Mouse (Mus musculus) E14TG2a.4 (cell line): ENCODE measurements around the gene Cfd.

Experiments used
- CTCF ChIP-seq: conservative IDR thresholded peaks from 2 replicates; pipeline ENCODE4 v1.5.1; 2014; ENCODE audit warnings: low read length
- POU5F1 ChIP-seq: IDR thresholded peaks from 2 replicates; pipeline ENCODE4 v1.6.1; 2014; ENCODE audit warnings: low read length, borderline replicate concordance

DNA sequence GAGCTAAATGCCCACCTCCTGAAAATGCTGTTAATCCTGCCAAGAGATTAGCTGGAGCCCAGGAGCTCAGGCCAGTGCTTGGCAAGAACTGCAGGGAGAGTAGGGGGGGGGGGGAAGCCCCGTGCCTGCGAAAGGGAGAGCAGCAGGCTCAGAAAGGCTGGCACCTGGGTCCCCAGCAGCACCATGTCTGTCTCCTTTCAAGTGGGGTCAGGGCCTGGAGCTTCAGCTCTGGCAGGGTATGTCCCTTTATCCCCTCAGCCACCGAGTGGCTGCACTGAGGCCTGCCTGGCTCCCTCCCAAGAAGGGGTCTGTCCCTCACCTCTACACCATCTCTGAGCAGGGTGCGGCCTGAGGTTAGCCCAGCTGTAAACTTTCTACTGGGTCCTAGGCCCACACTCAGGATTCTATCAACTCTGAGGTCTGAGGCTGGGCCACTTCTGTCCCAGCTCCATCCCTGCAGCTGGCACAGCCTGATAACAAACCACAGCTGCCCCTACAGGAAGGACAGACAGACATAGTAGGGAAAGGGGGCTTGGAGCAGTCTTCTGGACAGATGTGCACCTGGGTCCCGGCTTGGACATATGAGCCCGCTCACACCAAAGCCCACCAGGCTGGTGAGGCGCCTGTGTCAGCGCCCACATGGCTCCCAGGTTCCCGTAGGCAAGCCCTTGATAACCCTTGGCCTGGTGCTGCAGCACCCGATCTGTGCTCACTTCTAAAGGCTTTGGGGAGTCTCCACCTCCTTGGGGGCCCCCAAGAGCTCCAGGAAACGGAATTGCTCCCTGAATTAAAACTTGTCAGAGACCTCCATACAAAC lies 23.7 kb downstream of the Cfd start:
- TF ChIP-seq CTCF: no peak
- TF ChIP-seq POU5F1: no peak
